Mouse (Mus musculus): ENCODE measurements around the gene March9. TPM values are rescaled to one million over a fixed set of nuclear protein-coding genes. Genes with fewer than 3 reads are reported as not detected.
"Not testable (repeated sequence)": the region's sequence is repeated elsewhere in the genome, so short reads cannot be mapped to it uniquely, and the experiment has no call there.

The March9 gene
- total RNA-seq, 2 experiments from 2014 or later = 75.1 to 76.5 TPM

- peak; percentile 32 for DNase-seq
Measured at GRCm38 (mm10) chr10:127063913-127064870, 4.2 kb upstream of the March9 start.

GRCm38 (mm10) chr10:127063239-127063872 lies 3.4 kb upstream of the March9 start, which contains the start of gene Cdk4:
TSS of gene Cdk4 (plus strand) at chr10:127063534.
- intact Hi-C loops (cut with DNase I) = no loop called here
- DNase-seq = peak; percentile 100

More at GRCm38 (mm10) chr10:127063913-127064870, 4.2 kb upstream of the March9 start:
- intact Hi-C loops (cut with DNase I) = no loop called here

GRCm38 (mm10) chr10:127062503-127062902 lies 2.5 kb upstream of the March9 start:
- no peak for DNase-seq
- intact Hi-C loops (cut with DNase I) = no loop called here

GRCm38 (mm10) chr10:127062101-127062500 lies 2.1 kb upstream of the March9 start:
- DNase-seq; intact Hi-C loops (cut with DNase I): not testable (repeated sequence)

- intact Hi-C loops (cut with DNase I) = no loop called here
- no peak for DNase-seq
Measured at GRCm38 (mm10) chr10:127061513-127061912, 1.5 kb upstream of the March9 start.

GRCm38 (mm10) chr10:127061085-127061484 lies 1.1 kb upstream of the March9 start:
- DNase-seq = no peak
- intact Hi-C loops (cut with DNase I) = no loop called here

GRCm38 (mm10) chr10:127059174-127059967 lies 613 bp downstream of the March9 start:
- intact Hi-C loops (cut with DNase I) = no loop called here
- DNase-seq = peak; percentile 57

- DNase-seq = no peak
- intact Hi-C loops (cut with DNase I) = no loop called here
Measured at GRCm38 (mm10) chr10:127058708-127059107, 1.3 kb downstream of the March9 start.

- peak; percentile 86 for DNase-seq
- intact Hi-C loops (cut with DNase I) = no loop called here
Measured at GRCm38 (mm10) chr10:127058161-127058560, 1.8 kb downstream of the March9 start.

GRCm38 (mm10) chr10:127056490-127056889 lies 3.5 kb downstream of the March9 start:
- intact Hi-C loops (cut with DNase I) = no loop called here
- DNase-seq = no peak

- no peak for DNase-seq
- intact Hi-C loops (cut with DNase I) = no loop called here
Measured at GRCm38 (mm10) chr10:127055406-127055805, 4.6 kb downstream of the March9 start.

GRCm38 (mm10) chr10:127054646-127055045 lies 5.3 kb downstream of the March9 start:
- intact Hi-C loops (cut with DNase I) = no loop called here
- no peak for DNase-seq

GRCm38 (mm10) chr10:127050119-127050474 lies 9.9 kb downstream of the March9 start:
- intact Hi-C loops (cut with DNase I) = no loop called here

GRCm38 (mm10) chr10:127049395-127050118 lies 10.4 kb downstream of the March9 start:
- intact Hi-C loops (cut with DNase I) = no loop called here
- DNase-seq = no peak

More at GRCm38 (mm10) chr10:127050119-127050474, 9.9 kb downstream of the March9 start:
- no peak for DNase-seq

- intact Hi-C loops (cut with DNase I) = no loop called here
- no peak for DNase-seq
Measured at GRCm38 (mm10) chr10:127048608-127049394, 11.2 kb downstream of the March9 start.

GRCm38 (mm10) chr10:127047954-127048353 lies 12.0 kb downstream of the March9 start, which contains the start of gene Cyp27b1:
TSS of gene Cyp27b1 (plus strand) at chr10:127048250.
- intact Hi-C loops (cut with DNase I) = no loop called here
- no peak for DNase-seq

- no peak for DNase-seq
- intact Hi-C loops (cut with DNase I) = no loop called here
Measured at GRCm38 (mm10) chr10:127043187-127043586, 16.8 kb downstream of the March9 start.

GRCm38 (mm10) chr10:127042468-127043115 lies 17.4 kb downstream of the March9 start:
- intact Hi-C loops (cut with DNase I) = no loop called here
- no peak for DNase-seq
